Mouse (Mus musculus): ENCODE results near the gene Pard6a.

The Pard6a gene

GRCm38 (mm10) chr8:105700966-105701824 lies at the start of gene Pard6a, which contains the start of gene Acd:
Gene Pard6a (plus strand): TSS chr8:105701148.
Gene Acd (minus strand): TSS chr8:105701102.
- peak; percentile 97 for DNase-seq (ENCODE audit: low read depth, low spot score)

- DNase-seq (ENCODE audit: low read depth, low spot score), result no peak
Measured at GRCm38 (mm10) chr8:105657641-105658040, 43.3 kb upstream of the Pard6a start.

GRCm38 (mm10) chr8:105661167-105661566 lies 39.8 kb upstream of the Pard6a start:
- DNase-seq (ENCODE audit: low read depth, low spot score), result peak; percentile 70

- no peak for DNase-seq (ENCODE audit: low read depth, low spot score)
Measured at GRCm38 (mm10) chr8:105677891-105678290, 23.1 kb upstream of the Pard6a start.

- DNase-seq (ENCODE audit: low read depth, low spot score), result no peak
Measured at GRCm38 (mm10) chr8:105685325-105685724, 15.6 kb upstream of the Pard6a start.

- DNase-seq (ENCODE audit: low read depth, low spot score), result no peak
Measured at GRCm38 (mm10) chr8:105685796-105686308, 15.1 kb upstream of the Pard6a start, which contains the start of gene Carmil2. Gene Carmil2 (plus strand): TSS chr8:105686274.

GRCm38 (mm10) chr8:105686551-105686950 lies 14.4 kb upstream of the Pard6a start:
- DNase-seq (ENCODE audit: low read depth, low spot score), result no peak

- DNase-seq (ENCODE audit: low read depth, low spot score), result no peak
Measured at GRCm38 (mm10) chr8:105687512-105687911, 13.4 kb upstream of the Pard6a start.

GRCm38 (mm10) chr8:105688242-105688752 lies 12.7 kb upstream of the Pard6a start:
- no peak for DNase-seq (ENCODE audit: low read depth, low spot score)

- no peak for DNase-seq (ENCODE audit: low read depth, low spot score)
Measured at GRCm38 (mm10) chr8:105689256-105689982, 11.5 kb upstream of the Pard6a start.

GRCm38 (mm10) chr8:105689983-105690360 lies 11.0 kb upstream of the Pard6a start:
- DNase-seq (ENCODE audit: low read depth, low spot score), result no peak

GRCm38 (mm10) chr8:105690978-105691377 lies 10.0 kb upstream of the Pard6a start:
- no peak for DNase-seq (ENCODE audit: low read depth, low spot score)

GRCm38 (mm10) chr8:105692449-105693182 lies 8.3 kb upstream of the Pard6a start:
- DNase-seq (ENCODE audit: low read depth, low spot score), result no peak

GRCm38 (mm10) chr8:105693648-105694047 lies 7.3 kb upstream of the Pard6a start:
- peak; percentile 91 for DNase-seq (ENCODE audit: low read depth, low spot score)

- peak; percentile 72 for DNase-seq (ENCODE audit: low read depth, low spot score)
Measured at GRCm38 (mm10) chr8:105694051-105694799, 6.7 kb upstream of the Pard6a start.

GRCm38 (mm10) chr8:105695080-105695780 lies 5.7 kb upstream of the Pard6a start:
- no peak for DNase-seq (ENCODE audit: low read depth, low spot score)

- no peak for DNase-seq (ENCODE audit: low read depth, low spot score)
Measured at GRCm38 (mm10) chr8:105697196-105697780, 3.7 kb upstream of the Pard6a start.

- DNase-seq (ENCODE audit: low read depth, low spot score), result no peak
Measured at GRCm38 (mm10) chr8:105698734-105699133, 2.2 kb upstream of the Pard6a start.

GRCm38 (mm10) chr8:105699488-105700215 lies 1.3 kb upstream of the Pard6a start:
- DNase-seq (ENCODE audit: low read depth, low spot score), result no peak

All from brain, adult 2 months (tissue).